Mouse (Mus musculus) NIH3T3 (cell line): ENCODE measurements at regions not wholly inside any gene's neighbourhood (a gene's known extent, or its start where the extent isn't known, plus 50 kb on each side); places are given as distances from the start of the nearest gene placed in this dataset.

Source experiments
- DNase-seq: peaks from one replicate; pipeline ENCODE4 v3.0.0-alpha.2; 2012; ENCODE audit warnings: low read depth

DNA sequence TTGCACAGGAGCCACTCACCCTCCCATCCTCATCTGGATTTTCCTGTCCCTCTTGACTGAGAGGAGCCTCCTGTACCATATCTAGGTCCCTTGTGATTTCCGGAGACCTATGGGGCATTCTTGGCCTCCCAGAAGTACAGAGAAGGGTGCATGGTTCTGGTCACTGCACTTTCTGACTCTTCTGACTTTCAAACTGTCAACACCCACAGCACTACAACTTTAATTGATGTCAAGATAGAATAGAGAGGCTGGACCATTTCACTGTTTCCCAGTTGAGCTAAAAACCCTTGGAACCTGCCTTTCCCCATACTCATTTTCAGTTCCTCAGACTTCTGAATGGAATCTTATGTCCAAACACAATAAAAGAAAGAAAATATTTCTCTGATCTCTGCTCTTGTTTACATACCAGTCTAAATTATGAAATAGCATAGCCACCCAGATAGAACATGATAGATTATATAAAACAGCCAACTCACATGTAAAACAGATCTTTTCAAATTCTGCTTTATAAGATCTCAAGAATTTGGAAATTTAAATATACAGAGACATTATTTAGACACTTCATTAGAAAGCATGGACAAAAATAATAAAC is 144.2 kb downstream of the Ptger3 start:
- no peak for DNase-seq

DNA sequence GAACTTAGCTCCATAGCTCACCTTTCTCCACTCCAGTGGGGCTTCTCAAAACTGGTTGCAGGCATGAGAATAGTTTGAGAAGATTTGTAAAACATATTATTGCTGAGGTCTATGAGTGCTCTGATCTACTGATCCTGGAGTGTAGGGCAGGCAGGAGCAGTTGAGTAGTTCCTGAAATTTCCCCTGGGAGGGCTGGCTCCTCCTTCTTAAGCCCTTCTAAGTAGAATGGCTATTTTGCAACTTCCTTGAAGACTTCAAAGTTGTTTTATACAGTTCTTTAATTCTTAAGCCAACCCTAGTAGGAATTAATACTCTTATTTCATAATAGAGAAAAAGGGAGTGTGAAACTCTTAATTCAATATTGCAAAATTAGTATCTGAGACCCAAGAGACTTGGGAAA is 133.3 kb downstream of the Ptger3 start:
- no peak for DNase-seq

DNA sequence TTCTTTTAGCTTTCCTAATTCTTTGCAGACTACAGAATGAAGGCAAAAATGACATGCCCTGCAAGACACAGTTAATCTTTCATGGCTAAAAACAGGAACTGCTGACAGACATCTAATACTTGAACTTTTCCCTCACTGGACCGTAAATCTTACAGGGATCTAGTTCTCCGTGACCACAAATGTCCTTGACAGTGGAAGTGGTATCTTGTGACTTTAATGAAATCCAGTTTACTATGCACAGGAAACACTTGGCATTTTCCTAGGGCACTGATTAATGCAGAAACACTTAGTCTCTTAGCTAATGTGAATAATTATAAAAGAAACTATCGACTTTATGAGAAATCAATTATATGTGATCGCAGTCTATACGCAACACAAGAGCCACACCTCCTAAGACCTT is 131.8 kb downstream of the Ptger3 start:
- no peak for DNase-seq

DNA sequence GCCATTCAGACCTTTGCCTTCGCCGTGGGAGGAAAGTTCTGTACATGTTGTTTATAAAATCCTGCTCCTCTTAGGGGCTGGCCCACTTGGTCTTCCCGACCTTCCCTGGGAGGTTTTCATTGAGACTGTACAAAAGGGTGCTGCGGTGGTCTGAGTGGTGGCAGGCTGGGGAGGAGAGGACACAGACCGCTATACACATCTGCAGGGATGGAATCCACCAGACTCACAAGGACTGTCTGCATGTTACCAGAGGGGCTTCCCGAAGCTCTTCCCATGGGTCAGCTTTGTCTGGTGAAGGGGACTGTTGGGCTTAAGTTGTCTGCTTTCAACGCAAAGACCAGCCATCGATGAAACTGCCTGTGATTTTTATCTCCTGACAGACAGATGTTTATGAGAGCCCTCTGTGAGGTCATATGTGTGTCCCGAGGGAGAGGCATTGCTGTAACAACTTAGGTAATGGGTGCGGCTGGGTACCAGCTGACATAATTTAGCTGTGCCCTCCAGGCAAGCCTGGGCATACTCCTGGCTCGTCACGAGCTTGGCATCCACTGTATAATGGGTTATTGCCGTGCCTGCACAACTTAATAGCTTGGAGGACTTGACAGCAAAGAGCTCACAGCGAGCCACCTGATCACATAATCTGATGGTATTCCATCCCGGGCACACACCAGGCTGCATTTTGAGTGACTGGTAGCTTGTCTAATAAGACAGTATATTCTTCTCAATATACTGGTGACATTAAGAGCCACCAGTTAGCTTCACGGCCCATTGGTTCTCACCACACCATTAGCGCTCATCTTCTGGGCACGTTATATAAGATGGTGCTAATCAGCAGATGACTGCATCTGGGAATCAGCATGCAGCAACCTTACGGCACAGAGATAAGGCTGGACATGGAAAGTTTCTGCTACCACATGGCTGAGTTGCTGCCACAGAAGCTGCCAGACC is 128.7 kb downstream of the Ptger3 start:
- no peak for DNase-seq
